Mouse (Mus musculus) CD4-positive, CD25-positive, alpha-beta regulatory T cell, adult 4 months (primary cell): Measurements from ENCODE around the gene Rpl7l1. TPM values are rescaled to one million over a fixed set of nuclear protein-coding genes. Genes with fewer than 3 reads are reported as not detected.
A peak's percentile ranks its signal among the peaks of the same experiment; 100 is the strongest.

Experiments
- ATAC-seq: one replicate; pipeline ENCODE4 v1.8.0; 2017
- polyA plus RNA-seq, 2 experiments: library from polyadenylated mRNA; unstranded; fragments of 100-300 nt; shearing (Covaris generic); gene quantifications; one replicate each; pipeline ENCODE4 v1.2.1; 2017

Rpl7l1 gene
- polyA plus RNA-seq, 2 experiments from 2014 or later: 159 to 205 TPM

DNA sequence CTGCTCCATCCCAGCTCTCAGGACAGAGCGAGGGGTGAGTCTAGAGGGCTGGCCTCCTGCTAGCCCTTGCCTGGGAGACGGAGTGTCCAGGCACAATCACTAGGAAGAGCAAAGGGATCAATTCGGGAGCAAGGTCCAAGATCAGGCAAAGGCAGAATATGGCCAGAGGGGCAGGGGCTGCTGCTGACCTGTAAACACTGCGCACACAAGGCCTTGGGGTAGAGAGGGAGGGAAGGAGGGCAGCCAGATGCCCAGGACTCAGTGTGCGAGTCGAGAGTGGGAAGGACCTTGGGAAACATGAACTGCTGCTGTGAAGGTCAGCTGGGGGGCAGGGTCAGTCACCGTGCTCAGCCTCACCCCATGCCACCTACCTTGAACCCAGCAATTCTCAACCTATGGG lies 47.2 kb downstream of the Rpl7l1 start:
- no peak for ATAC-seq

DNA sequence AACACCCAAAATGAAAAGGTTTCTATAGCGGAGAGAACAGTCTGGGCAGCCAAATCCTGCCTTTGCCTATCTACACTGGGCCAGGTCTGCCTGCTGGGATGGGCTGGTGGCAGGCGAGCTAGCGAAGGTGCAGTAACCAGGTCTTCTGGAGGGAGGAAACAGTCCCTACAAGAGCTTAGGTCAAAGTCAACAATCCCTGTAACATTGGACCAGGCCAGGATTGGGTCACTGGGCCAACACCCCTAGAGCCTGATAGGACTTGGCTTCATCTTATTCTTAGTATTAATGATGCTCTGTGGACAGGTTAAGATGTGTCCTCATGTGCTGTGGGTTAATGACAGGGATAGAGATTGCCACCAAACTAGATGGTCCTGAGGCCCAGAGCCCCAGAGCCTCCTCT lies 48.4 kb downstream of the Rpl7l1 start:
- ATAC-seq: no peak

DNA sequence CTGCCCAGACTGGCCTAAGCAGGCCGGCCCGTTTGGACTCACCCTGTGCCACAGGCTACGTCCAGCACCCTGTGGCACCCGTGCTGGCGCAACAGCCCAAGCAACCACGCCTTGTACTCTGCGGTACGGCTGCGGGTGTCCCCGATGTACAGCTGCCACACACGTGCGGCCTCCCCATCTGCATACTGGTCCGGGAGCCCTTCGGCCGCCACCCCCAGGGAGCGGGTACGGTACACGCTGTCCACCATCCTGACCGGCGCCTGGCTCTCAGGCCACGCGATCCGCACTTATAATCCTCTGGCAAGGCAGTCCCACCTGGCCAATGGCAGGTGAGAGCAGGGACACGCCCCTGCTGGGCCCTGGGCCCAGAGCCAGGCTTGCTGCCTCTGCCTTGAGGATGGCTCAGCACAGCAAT lies 53.6 kb downstream of the Rpl7l1 start, which contains the start of gene Gnmt:
TSS of gene Gnmt (minus strand) at position 265 of the 415 bp plus-strand sequence.
- ATAC-seq: no peak

DNA sequence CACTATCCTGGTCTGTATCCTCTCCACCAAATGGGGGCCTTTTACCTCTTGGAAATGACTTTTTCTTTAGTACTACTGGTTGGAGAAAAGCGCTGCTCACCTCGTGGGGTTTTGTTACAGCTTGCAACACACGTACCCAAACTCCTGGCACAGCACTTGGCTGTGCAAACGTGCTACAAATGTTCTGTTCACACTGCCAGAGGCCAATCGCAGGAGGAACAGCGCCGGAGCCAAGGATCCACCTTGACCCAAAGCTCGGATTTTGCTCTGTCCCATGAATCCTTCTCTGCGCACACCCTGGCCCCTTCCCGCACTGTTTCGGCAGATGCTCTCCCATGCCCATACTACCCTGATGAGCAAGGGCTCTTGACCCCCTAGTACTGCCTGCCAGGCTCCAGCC lies 54.0 kb downstream of the Rpl7l1 start:
- no peak for ATAC-seq

DNA sequence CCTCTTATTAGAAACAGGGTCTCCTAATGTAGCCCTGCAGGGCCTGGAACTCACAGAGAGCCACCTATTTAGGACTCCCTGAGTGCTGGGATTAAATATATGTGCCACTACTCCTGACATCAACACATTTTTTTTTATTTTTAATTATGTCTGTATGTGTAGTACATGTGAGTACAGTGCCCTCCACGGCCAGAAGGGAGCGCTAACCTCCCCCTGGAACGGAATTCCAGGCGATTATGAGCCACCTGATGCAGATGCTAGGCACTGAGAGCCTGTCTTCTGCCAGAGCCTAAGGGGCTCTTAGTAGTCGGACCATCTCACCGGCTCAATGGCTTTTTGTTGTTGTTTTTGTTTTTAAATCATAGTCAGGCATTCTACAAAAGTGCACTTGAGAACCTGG lies 54.5 kb downstream of the Rpl7l1 start:
- ATAC-seq: no peak

DNA sequence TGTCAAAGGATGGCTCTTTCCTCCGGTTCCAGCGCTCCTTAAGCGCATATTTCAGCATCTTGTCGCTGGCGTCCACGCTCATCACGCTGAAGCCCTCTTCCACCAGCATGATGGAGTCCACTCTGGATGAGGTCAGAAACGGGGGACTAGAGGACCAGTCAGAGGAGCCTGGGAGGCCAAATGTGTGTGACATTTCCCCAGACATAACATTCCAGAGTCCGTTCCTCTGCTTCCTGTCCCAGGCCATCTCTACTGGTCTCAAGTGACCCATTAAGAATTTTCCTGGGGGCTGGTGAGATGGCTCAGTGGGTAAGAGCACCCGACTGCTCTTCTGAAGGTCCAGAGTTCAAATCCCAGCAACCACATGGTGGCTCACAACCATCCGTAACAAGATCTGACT lies 55.2 kb downstream of the Rpl7l1 start:
- ATAC-seq: no peak

DNA sequence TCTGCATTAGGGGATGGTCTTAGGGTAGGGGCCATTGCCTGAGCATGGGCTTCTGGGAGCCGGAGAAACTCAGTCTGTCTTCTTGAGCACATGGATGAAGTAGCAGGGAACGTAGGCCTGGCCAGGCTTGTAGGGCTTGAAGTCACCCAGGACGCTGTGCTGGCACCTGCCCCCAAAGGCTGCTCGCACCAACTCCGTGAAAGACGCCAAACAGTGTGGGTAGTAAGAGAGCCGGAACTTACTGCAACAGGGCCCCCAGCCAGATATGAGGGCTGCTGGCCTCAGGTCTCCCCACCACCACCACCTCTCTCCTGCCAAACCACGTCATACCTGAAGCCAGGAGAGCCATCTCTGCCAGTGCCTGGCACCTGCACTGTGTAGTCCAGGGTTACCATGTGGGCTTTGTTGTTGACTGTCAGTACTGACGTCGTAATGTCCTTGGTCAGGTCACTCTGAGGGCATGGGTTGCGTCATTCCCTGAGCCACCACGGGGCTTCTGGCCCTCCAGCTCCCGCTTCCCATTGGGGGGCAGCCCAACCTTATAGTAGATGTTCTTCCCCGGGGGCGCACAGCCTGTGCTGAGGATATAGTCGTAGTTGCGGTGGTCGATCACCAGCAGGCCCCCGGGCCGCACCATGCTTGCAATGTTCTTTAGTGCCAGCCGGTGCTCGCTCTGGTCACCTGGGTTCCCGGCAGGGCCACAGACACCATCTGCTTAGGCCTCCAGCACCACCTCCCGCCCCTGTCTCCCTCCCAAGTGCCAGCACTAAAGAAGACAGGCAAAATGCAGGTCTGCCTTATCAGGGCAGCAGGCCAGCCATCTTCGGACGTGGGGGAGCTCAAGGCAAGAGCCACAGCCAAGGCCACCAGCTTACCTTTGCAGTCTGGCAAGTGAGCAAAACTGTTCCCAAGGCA lies 56.5 kb downstream of the Rpl7l1 start:
- ATAC-seq: no peak

DNA sequence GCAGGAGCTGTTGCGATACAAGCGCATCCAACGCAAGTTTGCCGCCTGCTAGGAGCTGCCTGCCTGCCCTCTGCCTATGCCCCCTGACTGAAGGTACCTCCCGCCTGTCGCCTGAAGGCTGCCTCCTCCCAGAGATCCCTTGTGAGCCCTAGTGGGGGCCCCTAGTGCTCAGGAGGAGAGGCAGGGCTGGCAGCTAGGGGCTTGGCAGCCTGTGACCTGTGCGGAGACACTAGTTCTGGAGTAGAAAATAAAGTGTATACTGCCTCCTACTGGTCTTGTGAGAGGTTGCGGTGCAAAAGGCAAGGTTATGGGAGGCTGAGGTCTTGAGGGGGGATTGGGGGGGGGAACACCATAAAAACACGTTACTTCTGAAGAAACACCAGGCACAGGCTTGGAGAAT lies 57.2 kb downstream of the Rpl7l1 start:
- peak; percentile 69 for ATAC-seq

DNA sequence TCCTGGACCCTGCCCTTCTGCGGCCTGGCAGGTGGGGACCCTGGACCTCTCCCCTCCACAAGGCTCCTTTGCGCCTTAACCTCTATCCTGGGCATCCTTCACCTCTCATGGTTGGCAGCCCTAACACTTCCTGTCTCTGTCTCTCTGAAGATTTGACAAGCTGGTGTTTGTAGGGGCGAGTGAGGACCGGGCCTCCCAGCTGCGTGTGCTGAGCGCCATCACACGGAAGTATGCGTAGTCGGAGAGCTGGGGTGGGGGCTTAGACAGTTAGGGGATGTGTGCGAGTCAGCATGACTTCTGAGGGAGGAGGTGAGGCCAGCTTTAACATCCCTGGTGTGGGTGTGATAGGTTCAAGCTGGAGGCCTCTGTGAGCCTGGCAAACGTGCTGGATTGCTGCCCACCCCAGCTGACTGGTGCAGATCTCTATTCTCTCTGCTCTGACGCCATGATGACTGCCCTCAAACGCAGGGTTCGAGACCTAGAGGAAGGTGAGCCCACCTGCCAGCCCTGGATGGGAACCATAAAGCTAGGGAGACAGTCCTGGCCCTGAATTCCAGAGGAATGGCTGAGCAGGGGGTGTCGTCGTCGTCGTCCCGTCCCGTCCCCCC lies 57.9 kb downstream of the Rpl7l1 start:
- ATAC-seq: no peak

Other genes starting within 250 kb of the Rpl7l1 start
- gene Cul9, start 236.3 kb downstream of the Rpl7l1 start, polyA plus RNA-seq: 1 to 10 TPM; 4.2 to 5.6 TPM
- gene Srf, start 226.5 kb downstream of the Rpl7l1 start, polyA plus RNA-seq: 1 to 10 TPM; 7.3 to 8.2 TPM
- gene Ptk7, start 153.2 kb downstream of the Rpl7l1 start, polyA plus RNA-seq: not detected
- gene Klc4, start 136.7 kb downstream of the Rpl7l1 start, polyA plus RNA-seq: 10 to 100 TPM; 13.6 to 14.7 TPM
- 10 to 100 TPM; 57.0 to 65.9 TPM for gene Mrpl2, start 136.4 kb downstream of the Rpl7l1 start, polyA plus RNA-seq
- gene Cul7, start 132.3 kb downstream of the Rpl7l1 start, polyA plus RNA-seq: 1 to 10 TPM; 3.3 to 5.9 TPM
- 10 to 100 TPM; 47.2 to 62.6 TPM for gene Rrp36, start 108.3 kb downstream of the Rpl7l1 start, polyA plus RNA-seq
- 100 to 1,000 TPM; 185 to 202 TPM for gene Mea1, start 103.9 kb downstream of the Rpl7l1 start, polyA plus RNA-seq
- 10 to 100 TPM; 22.1 to 25.8 TPM for gene Klhdc3, start 101.8 kb downstream of the Rpl7l1 start, polyA plus RNA-seq
- 10 to 100 TPM; 19.7 to 31.4 TPM for gene Ppp2r5d, start 77.6 kb downstream of the Rpl7l1 start, polyA plus RNA-seq
- 1 to 10 TPM; 5.0 to 7.2 TPM for gene Pex6, start 71.2 kb downstream of the Rpl7l1 start, polyA plus RNA-seq
- gene Gnmt, start 53.5 kb downstream of the Rpl7l1 start, polyA plus RNA-seq: not detected
- gene Cnpy3, start 30.5 kb downstream of the Rpl7l1 start, polyA plus RNA-seq: 10 to 100 TPM; 24.4 to 25.5 TPM
- gene Ptcra, start 19.0 kb downstream of the Rpl7l1 start, polyA plus RNA-seq: under 1 TPM in 1 of 2 experiments, not detected in 1; 0.49 TPM
- gene 2310039H08Rik, start 10.0 kb downstream of the Rpl7l1 start, polyA plus RNA-seq: 10 to 100 TPM; 16.1 to 18.9 TPM
- gene Bicral, start 75.8 kb upstream of the Rpl7l1 start, polyA plus RNA-seq: 10 to 100 TPM; 10.8 to 11.9 TPM
- gene Tbcc, start 108.0 kb upstream of the Rpl7l1 start, polyA plus RNA-seq: 1 to 10 TPM; 8.4 to 9.1 TPM
- gene Prph2, start 127.8 kb upstream of the Rpl7l1 start, polyA plus RNA-seq: not detected
- gene Ubr2, start 227.9 kb upstream of the Rpl7l1 start, polyA plus RNA-seq: 10 to 100 TPM; 13.7 to 20.3 TPM